Mouse (Mus musculus) layer of hippocampus, postnatal 36 days (tissue): ENCODE results near the gene Med12l. TPM values are rescaled to one million over a fixed set of nuclear protein-coding genes. Genes with fewer than 3 reads are reported as not detected.
"Not testable (repeated sequence)": the region's sequence is repeated elsewhere in the genome, so short reads cannot be mapped to it uniquely, and the experiment has no call there.

Source experiments
- DNase-seq, 2 experiments: peaks; one replicate each; pipeline ENCODE4 v3.0.0; 2022
- total RNA-seq, 2 experiments: library from RNA; stranded (reverse); gene quantifications; 2 replicates each; pipeline ENCODE4 v1.2.3; 2021

The Med12l gene
- total RNA-seq, 2 experiments from 2014 or later = 50.1 to 56.6 TPM

GRCm38 (mm10) chr3:59022971-59023370 lies 17.3 kb downstream of the Med12l start:
- DNase-seq = no peak

GRCm38 (mm10) chr3:59024531-59025192 lies 19.0 kb downstream of the Med12l start:
- no peak for DNase-seq

GRCm38 (mm10) chr3:59025193-59025535 lies 19.5 kb downstream of the Med12l start:
- DNase-seq = no peak

GRCm38 (mm10) chr3:59028696-59029095 lies 23.1 kb downstream of the Med12l start:
- DNase-seq = no peak

GRCm38 (mm10) chr3:59030986-59031385 lies 25.4 kb downstream of the Med12l start:
- DNase-seq = no peak

GRCm38 (mm10) chr3:59041487-59041886 lies 35.9 kb downstream of the Med12l start:
- DNase-seq = no peak

GRCm38 (mm10) chr3:59054834-59055535 lies 49.4 kb downstream of the Med12l start:
- DNase-seq = no peak

GRCm38 (mm10) chr3:59059022-59059541 lies 53.5 kb downstream of the Med12l start:
- peak; percentile 57 to 70 for DNase-seq

- DNase-seq = no peak
These were observed 54.5 kb downstream of the Med12l start for GRCm38 (mm10) chr3:59060131-59060530.

GRCm38 (mm10) chr3:59062141-59062540 lies 56.5 kb downstream of the Med12l start:
- DNase-seq = no peak

GRCm38 (mm10) chr3:59063431-59063830 lies 57.8 kb downstream of the Med12l start:
- no peak for DNase-seq

GRCm38 (mm10) chr3:59065937-59066336 lies 60.3 kb downstream of the Med12l start:
- no peak for DNase-seq

- no peak for DNase-seq
These were observed 61.1 kb downstream of the Med12l start for GRCm38 (mm10) chr3:59066558-59067294.

- not testable (repeated sequence) for DNase-seq
These were observed 63.4 kb downstream of the Med12l start for GRCm38 (mm10) chr3:59069071-59069470.

- no peak for DNase-seq
These were observed 71.7 kb downstream of the Med12l start for GRCm38 (mm10) chr3:59077278-59077677.

- DNase-seq = no peak
These were observed 73.0 kb downstream of the Med12l start for GRCm38 (mm10) chr3:59078585-59078984.

- DNase-seq = no peak
These were observed 73.7 kb downstream of the Med12l start for GRCm38 (mm10) chr3:59079327-59079726.

GRCm38 (mm10) chr3:59080293-59080916 lies 74.8 kb downstream of the Med12l start:
- no peak for DNase-seq

GRCm38 (mm10) chr3:59080919-59081318 lies 75.3 kb downstream of the Med12l start:
- no peak for DNase-seq

- no peak for DNase-seq
These were observed 87.1 kb downstream of the Med12l start for GRCm38 (mm10) chr3:59092702-59093101.

- DNase-seq = no peak
These were observed 91.8 kb downstream of the Med12l start for GRCm38 (mm10) chr3:59097421-59097820.

- no peak for DNase-seq
These were observed 92.9 kb downstream of the Med12l start for GRCm38 (mm10) chr3:59098540-59098939.
